Mouse (Mus musculus): Measurements from ENCODE around the gene Psg19.

Psg19 gene

GRCm38 (mm10) chr7:18746189-18746860, 52.0 kb downstream of the Psg19 start:
- no peak for DNase-seq (ENCODE audit: low read depth, low spot score)

Data from brain, adult 2 months (tissue).